Mouse (Mus musculus): Measurements from ENCODE around the gene C5ar2.

DNA sequence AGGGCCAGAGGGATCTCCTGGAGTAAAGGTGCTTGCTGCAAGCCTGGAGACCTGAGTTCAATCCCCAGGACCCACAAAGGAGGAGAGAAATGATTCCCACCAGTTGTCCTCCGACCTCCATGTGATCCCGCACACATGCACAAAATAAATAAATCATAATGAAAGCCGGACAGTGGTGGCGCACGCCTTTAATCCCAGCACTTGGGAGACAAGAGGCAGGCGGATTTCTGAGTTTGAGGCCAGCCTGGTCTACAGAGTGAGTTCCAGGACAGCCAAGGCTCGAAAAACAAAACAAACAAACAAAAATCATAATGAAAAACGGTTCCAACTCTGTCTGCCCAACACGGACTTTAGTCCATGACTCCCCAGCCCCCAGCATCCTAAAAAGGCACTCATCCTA is 41.0 kb upstream of the C5ar2 start:
- TF ChIP-seq GATA1 (IDR thresholded peaks at IDR 0.05; ENCODE audit: low read length) (no peak), TAL1 (IDR thresholded peaks at IDR 0.05; ENCODE audit: low read length) (no peak)
